Mouse (Mus musculus) gonadal fat pad, adult 2 months (tissue): ENCODE measurements around the gene Ipmk. TPM values are rescaled to one million over a fixed set of nuclear protein-coding genes. Genes with fewer than 3 reads are reported as not detected.

ENCODE experiments used
- DNase-seq: peaks from one replicate; pipeline ENCODE4 v3.0.0-alpha.2; 2012; ENCODE audit warnings: low read depth
- polyA plus RNA-seq: library from polyadenylated mRNA; depleted of rRNA; stranded (reverse); fragments of >200 nt; gene quantifications from 2 replicates; pipeline ENCODE4 v1.2.3, GENCODE M21; 2012; rRNA removed

Gene Ipmk
- 10.1 and 10.3 TPM in 2 replicates for polyA plus RNA-seq

GRCm38 (mm10) chr10:71347509-71347949 lies at the start of gene Ipmk:
Gene Ipmk (plus strand): TSS chr10:71347763.
- DNase-seq = no peak

GRCm38 (mm10) chr10:71300161-71300560 lies 47.4 kb upstream of the Ipmk start:
- no peak for DNase-seq

- no peak for DNase-seq
These were observed 45.1 kb upstream of the Ipmk start for GRCm38 (mm10) chr10:71302490-71302889.

GRCm38 (mm10) chr10:71306190-71306589 lies 41.4 kb upstream of the Ipmk start:
- no peak for DNase-seq

- no peak for DNase-seq
These were observed 40.8 kb upstream of the Ipmk start for GRCm38 (mm10) chr10:71306759-71307158.

GRCm38 (mm10) chr10:71308199-71308598 lies 39.4 kb upstream of the Ipmk start:
- no peak for DNase-seq

GRCm38 (mm10) chr10:71310288-71310687 lies 37.3 kb upstream of the Ipmk start:
- no peak for DNase-seq

- no peak for DNase-seq
These were observed 33.0 kb upstream of the Ipmk start for GRCm38 (mm10) chr10:71314596-71314995.

- DNase-seq = no peak
These were observed 31.5 kb upstream of the Ipmk start for GRCm38 (mm10) chr10:71316056-71316455.

GRCm38 (mm10) chr10:71316497-71316896 lies 31.1 kb upstream of the Ipmk start:
- DNase-seq = no peak

- no peak for DNase-seq
These were observed 23.9 kb upstream of the Ipmk start for GRCm38 (mm10) chr10:71323669-71324068.

- no peak for DNase-seq
These were observed 21.4 kb upstream of the Ipmk start for GRCm38 (mm10) chr10:71326123-71326522.

GRCm38 (mm10) chr10:71326789-71327188 lies 20.8 kb upstream of the Ipmk start:
- DNase-seq = no peak

GRCm38 (mm10) chr10:71327386-71327785 lies 20.2 kb upstream of the Ipmk start:
- no peak for DNase-seq

- DNase-seq = no peak
These were observed 19.2 kb upstream of the Ipmk start for GRCm38 (mm10) chr10:71328382-71328781.

GRCm38 (mm10) chr10:71328870-71329269 lies 18.7 kb upstream of the Ipmk start:
- no peak for DNase-seq

- no peak for DNase-seq
These were observed 18.3 kb upstream of the Ipmk start for GRCm38 (mm10) chr10:71329295-71329694.

GRCm38 (mm10) chr10:71330070-71330469 lies 17.5 kb upstream of the Ipmk start:
- no peak for DNase-seq

- DNase-seq = no peak
These were observed 15.7 kb upstream of the Ipmk start for GRCm38 (mm10) chr10:71331908-71332307.

GRCm38 (mm10) chr10:71332376-71332775 lies 15.2 kb upstream of the Ipmk start:
- no peak for DNase-seq

- no peak for DNase-seq
These were observed 14.7 kb upstream of the Ipmk start for GRCm38 (mm10) chr10:71332859-71333258.

GRCm38 (mm10) chr10:71337733-71338132 lies 9.8 kb upstream of the Ipmk start:
- no peak for DNase-seq

- no peak for DNase-seq
These were observed 9.2 kb upstream of the Ipmk start for GRCm38 (mm10) chr10:71338156-71338905.

GRCm38 (mm10) chr10:71339463-71339862 lies 8.1 kb upstream of the Ipmk start:
- DNase-seq = no peak
